Mouse (Mus musculus): ENCODE data around the gene Rtbdn. TPM values are rescaled to one million over a fixed set of nuclear protein-coding genes. Genes with fewer than 3 reads are reported as not detected.

Rtbdn gene
- polyA plus RNA-seq, 1 experiment, result not detected

GRCm38 (mm10) chr8:84987903-84988302 lies 41.1 kb downstream of the Rtbdn start:
- Histone ChIP-seq H3K4me3 (ENCODE audit: low read depth, low read length) (no peak overlapping the region), H3K27ac (ENCODE audit: insufficient read depth, low read length) (peak overlapping the region; percentile 57), H3K36me3 (ENCODE audit: control insufficient read depth, insufficient read depth, low read length, poor library complexity, severe bottlenecking) (peaks cover under 1% of the 10 kb centered on the region), H3K9ac (ENCODE audit: low read depth, poor library complexity, severe bottlenecking) (no peak overlapping the region), H3K27me3 (ENCODE audit: control insufficient read depth, insufficient read depth, low read length, poor library complexity, severe bottlenecking) (no peaks in the 10 kb centered on the region), H3K9me3 (replicated peaks; ENCODE audit: control insufficient read depth, insufficient read depth, low read length, poor library complexity, severe bottlenecking) (no peaks in the 10 kb centered on the region), H3K4me1 (ENCODE audit: control insufficient read depth, insufficient read depth, low read length) (peaks cover 6% of the 10 kb centered on the region)
- no peak for TF ChIP-seq POLR2A (IDR thresholded peaks at IDR 0.05; ENCODE audit: insufficient read depth, low read length)
- TF ChIP-seq EP300 (IDR thresholded peaks at IDR 0.05; ENCODE audit: insufficient read depth, low read depth, low read length), result peak; percentile 90

GRCm38 (mm10) chr8:84989311-84989731 lies 42.5 kb downstream of the Rtbdn start:
- H3K4me1 ChIP-seq (ENCODE audit: control insufficient read depth, insufficient read depth, low read length), result peaks cover 6% of the 10 kb centered on the region
- peak overlapping the region; percentile 80 for H3K27ac ChIP-seq (ENCODE audit: insufficient read depth, low read length)
- no peaks in the 10 kb centered on the region for H3K27me3 ChIP-seq (ENCODE audit: control insufficient read depth, insufficient read depth, low read length, poor library complexity, severe bottlenecking)
- H3K9me3 ChIP-seq (replicated peaks; ENCODE audit: control insufficient read depth, insufficient read depth, low read length, poor library complexity, severe bottlenecking), result no peaks in the 10 kb centered on the region
- H3K4me3 ChIP-seq (ENCODE audit: low read depth, low read length), result peak overlapping the region; percentile 20
- TF ChIP-seq POLR2A (IDR thresholded peaks at IDR 0.05; ENCODE audit: insufficient read depth, low read length) (no peak), EP300 (IDR thresholded peaks at IDR 0.05; ENCODE audit: insufficient read depth, low read depth, low read length) (0 out of 2 replicates have a peak, but pooled peaks have one; percentile 35)
- peak overlapping the region; percentile 73 for H3K9ac ChIP-seq (ENCODE audit: low read depth, poor library complexity, severe bottlenecking)
- peaks cover 4% of the 10 kb centered on the region for H3K36me3 ChIP-seq (ENCODE audit: control insufficient read depth, insufficient read depth, low read length, poor library complexity, severe bottlenecking)

- Histone ChIP-seq H3K4me3 (ENCODE audit: low read depth, low read length) (peak overlapping the region; percentile 71), H3K9ac (ENCODE audit: low read depth, poor library complexity, severe bottlenecking) (peak overlapping the region; percentile 73), H3K4me1 (ENCODE audit: control insufficient read depth, insufficient read depth, low read length) (peaks cover 3% of the 10 kb centered on the region), H3K27me3 (ENCODE audit: control insufficient read depth, insufficient read depth, low read length, poor library complexity, severe bottlenecking) (no peaks in the 10 kb centered on the region), H3K9me3 (replicated peaks; ENCODE audit: control insufficient read depth, insufficient read depth, low read length, poor library complexity, severe bottlenecking) (no peaks in the 10 kb centered on the region), H3K36me3 (ENCODE audit: control insufficient read depth, insufficient read depth, low read length, poor library complexity, severe bottlenecking) (peaks cover 5% of the 10 kb centered on the region), H3K27ac (ENCODE audit: insufficient read depth, low read length) (peak overlapping the region; percentile 85)
- TF ChIP-seq CTCF (IDR thresholded peaks at IDR 0.05; ENCODE audit: low read depth, low read length) (peak; percentile 86), POLR2A (IDR thresholded peaks at IDR 0.05; ENCODE audit: insufficient read depth, low read length) (no peak), EP300 (IDR thresholded peaks at IDR 0.05; ENCODE audit: insufficient read depth, low read depth, low read length) (peak; percentile 89)
These were observed 43.0 kb downstream of the Rtbdn start for GRCm38 (mm10) chr8:84989810-84990209.

- Histone ChIP-seq H3K27me3 (ENCODE audit: control insufficient read depth, insufficient read depth, low read length, poor library complexity, severe bottlenecking) (no peaks in the 10 kb centered on the region), H3K9ac (ENCODE audit: low read depth, poor library complexity, severe bottlenecking) (peak within 1 kb of the TSS; percentile 73), H3K27ac (ENCODE audit: insufficient read depth, low read length) (peak within 1 kb of the TSS; percentile 85), H3K4me3 (ENCODE audit: low read depth, low read length) (peak within 1 kb of the TSS; percentile 76), H3K9me3 (replicated peaks; ENCODE audit: control insufficient read depth, insufficient read depth, low read length, poor library complexity, severe bottlenecking) (no peaks in the 10 kb centered on the region), H3K4me1 (ENCODE audit: control insufficient read depth, insufficient read depth, low read length) (peaks cover 5% of the 10 kb centered on the region), H3K36me3 (ENCODE audit: control insufficient read depth, insufficient read depth, low read length, poor library complexity, severe bottlenecking) (peaks cover 10% of the 10 kb centered on the region)
- TF ChIP-seq CTCF (IDR thresholded peaks at IDR 0.05; ENCODE audit: low read depth, low read length) (peak; percentile 99), EP300 (IDR thresholded peaks at IDR 0.05; ENCODE audit: insufficient read depth, low read depth, low read length) (peak; percentile 81), POLR2A (IDR thresholded peaks at IDR 0.05; ENCODE audit: insufficient read depth, low read length) (peak; percentile 48)
These were observed 43.6 kb downstream of the Rtbdn start, which contains the start of gene Hook2 for GRCm38 (mm10) chr8:84990349-84990748. Gene Hook2 (plus strand): TSS chr8:84990603.

GRCm38 (mm10) chr8:84990836-84991235 lies 44.0 kb downstream of the Rtbdn start:
- H3K4me1 ChIP-seq (ENCODE audit: control insufficient read depth, insufficient read depth, low read length), result peaks cover 5% of the 10 kb centered on the region
- no peaks in the 10 kb centered on the region for H3K27me3 ChIP-seq (ENCODE audit: control insufficient read depth, insufficient read depth, low read length, poor library complexity, severe bottlenecking)
- H3K27ac ChIP-seq (ENCODE audit: insufficient read depth, low read length), result peak overlapping the region; percentile 74
- H3K36me3 ChIP-seq (ENCODE audit: control insufficient read depth, insufficient read depth, low read length, poor library complexity, severe bottlenecking), result peaks cover 10% of the 10 kb centered on the region
- H3K4me3 ChIP-seq (ENCODE audit: low read depth, low read length), result peak overlapping the region; percentile 76
- no peaks in the 10 kb centered on the region for H3K9me3 ChIP-seq (replicated peaks; ENCODE audit: control insufficient read depth, insufficient read depth, low read length, poor library complexity, severe bottlenecking)
- TF ChIP-seq EP300 (IDR thresholded peaks at IDR 0.05; ENCODE audit: insufficient read depth, low read depth, low read length), result peak; percentile 84; the same call in 1 of the 2 replicates
- no peak for TF ChIP-seq CTCF (IDR thresholded peaks at IDR 0.05; ENCODE audit: low read depth, low read length)
- peak overlapping the region; percentile 73 for H3K9ac ChIP-seq (ENCODE audit: low read depth, poor library complexity, severe bottlenecking)

- TF ChIP-seq EP300 (IDR thresholded peaks at IDR 0.05; ENCODE audit: insufficient read depth, low read depth, low read length) (no peak), CTCF (IDR thresholded peaks at IDR 0.05; ENCODE audit: low read depth, low read length) (no peak), POLR2A (IDR thresholded peaks at IDR 0.05; ENCODE audit: insufficient read depth, low read length) (no peak)
- Histone ChIP-seq H3K9ac (ENCODE audit: low read depth, poor library complexity, severe bottlenecking) (no peak overlapping the region), H3K27ac (ENCODE audit: insufficient read depth, low read length) (no peak overlapping the region), H3K36me3 (ENCODE audit: control insufficient read depth, insufficient read depth, low read length, poor library complexity, severe bottlenecking) (peaks cover 22% of the 10 kb centered on the region), H3K4me1 (ENCODE audit: control insufficient read depth, insufficient read depth, low read length) (peaks cover 3% of the 10 kb centered on the region), H3K4me3 (ENCODE audit: low read depth, low read length) (no peak overlapping the region), H3K27me3 (ENCODE audit: control insufficient read depth, insufficient read depth, low read length, poor library complexity, severe bottlenecking) (no peaks in the 10 kb centered on the region), H3K9me3 (replicated peaks; ENCODE audit: control insufficient read depth, insufficient read depth, low read length, poor library complexity, severe bottlenecking) (no peaks in the 10 kb centered on the region)
These were observed 47.6 kb downstream of the Rtbdn start for GRCm38 (mm10) chr8:84994375-84994774.

All from ES-Bruce4 (cell line).